Mouse (Mus musculus) thymus, adult 2 months (tissue): ENCODE results near the gene Smco4.

ENCODE experiments used
- CTCF ChIP-seq: fragments of 200-500 bp; IDR thresholded peaks from 2 replicates; pipeline ENCODE4 v1.5.1; 2012; ENCODE audit warnings: mild to moderate bottlenecking, control low read depth, low read length, moderate library complexity, borderline replicate concordance; ENCODE audit not compliant: control insufficient read depth, poor library complexity, insufficient read depth; ENCODE audit errors: extremely low read depth
- POLR2A ChIP-seq: fragments of 200-500 bp; IDR thresholded peaks from 2 replicates; pipeline ENCODE4 v1.6.1; 2012; ENCODE audit warnings: mild to moderate bottlenecking, low read length, control low read depth, moderate library complexity; ENCODE audit not compliant: control insufficient read depth, poor library complexity, insufficient read depth; ENCODE audit errors: extremely low read depth

GRCm38 (mm10) chr9:15529965-15530320 is 36.7 kb downstream of the Smco4 start:
- TF ChIP-seq POLR2A (no peak), CTCF (no peak)
